Mouse (Mus musculus) heart, adult 2 months (tissue): ENCODE measurements around the gene Arhgef25. TPM values are rescaled to one million over a fixed set of nuclear protein-coding genes. Genes with fewer than 3 reads are reported as not detected.

Experiments used
- DNase-seq, 2 experiments: peaks; one replicate each; pipeline ENCODE4 v3.0.0; 2021
- H3K27ac ChIP-seq: fragments of 200-600 bp; 2 replicates; pipeline ENCODE4 v1.8.1; 2022
- H3K27me3 ChIP-seq: fragments of 200-500 bp; 2 replicates; pipeline ENCODE4 v1.6.1; 2012; ENCODE audit warnings: mild to moderate bottlenecking, low read length, inconsistent platforms, mixed read lengths; ENCODE audit not compliant: control insufficient read depth, insufficient read depth
- H3K36me3 ChIP-seq: fragments of 200-500 bp; 2 replicates; pipeline ENCODE4 v1.6.1; 2012; ENCODE audit warnings: low read length, inconsistent platforms; ENCODE audit not compliant: control insufficient read depth, insufficient read depth
- H3K4me1 ChIP-seq: fragments of 200-500 bp; 2 replicates; pipeline ENCODE4 v1.6.1; 2011; ENCODE audit warnings: low read length; ENCODE audit not compliant: control insufficient read depth, insufficient read depth
- H3K4me3 ChIP-seq: fragments of 200-600 bp; 2 replicates; pipeline ENCODE4 v1.8.1; 2022
- H3K79me2 ChIP-seq: fragments of 200-500 bp; replicated peaks from 2 replicates; pipeline ENCODE4 v1.6.1; 2012; ENCODE audit warnings: mild to moderate bottlenecking, inconsistent platforms, low read length, moderate library complexity, mixed read lengths; ENCODE audit not compliant: control insufficient read depth, insufficient read depth
- H3K9ac ChIP-seq: fragments of 200-500 bp; 2 replicates; pipeline ENCODE4 v1.6.1; 2012; ENCODE audit warnings: low read depth, mild to moderate bottlenecking, control low read depth, inconsistent platforms, low read length, mixed read lengths
- CTCF ChIP-seq: fragments of 200-600 bp; IDR thresholded peaks from 2 replicates; pipeline ENCODE4 v1.8.1; 2022; ENCODE audit warnings: antibody characterized with exemption, mild to moderate bottlenecking, moderate library complexity
- EP300 ChIP-seq: fragments of 200-500 bp; IDR thresholded peaks from 2 replicates; pipeline ENCODE4 v1.6.1; 2011; ENCODE audit warnings: low read depth, low read length, control low read depth; ENCODE audit not compliant: insufficient read depth
- POLR2A ChIP-seq: fragments of 200-500 bp; IDR thresholded peaks from 2 replicates; pipeline ENCODE4 v1.6.1; 2011; ENCODE audit warnings: mild to moderate bottlenecking, low read depth, low read length, control low read depth; ENCODE audit not compliant: insufficient read depth
- WGBS: fragments of 180-500 bp; shearing (Covaris S2); methylation state at CpG from one replicate; pipeline ENCODE4 v1.1.7; 2018; 5-methylcytosine and 5-hydroxymethylcytosine counted together
- intact Hi-C: fragments of 180-260 bp; cut with DNase I; formaldehyde crosslinking; loops from one replicate; pipeline ENCODE4 v1.15.1; 2025
- polyA plus RNA-seq: library from polyadenylated mRNA; depleted of rRNA; stranded (reverse); fragments of >200 nt; gene quantifications from 2 replicates; pipeline ENCODE4 v1.2.3, GENCODE M21; 2012
- total RNA-seq, 2 experiments: library from RNA; stranded (reverse); gene quantifications; 2 replicates each; pipeline ENCODE4 v1.2.3; 2021

Gene Arhgef25
- total and polyA plus RNA-seq, 3 experiments = 9.8 to 18.2 (median 10.1) TPM

GRCm38 (mm10) chr10:127181566-127181965 lies 8.3 kb downstream of the Arhgef25 start:
- Histone ChIP-seq H3K79me2 (no peaks in the 10 kb centered on the region), H3K4me3 (peak overlapping the region; percentile 55), H3K9ac (peak overlapping the region; percentile 68), H3K36me3 (no peaks in the 10 kb centered on the region), H3K27me3 (no peaks in the 10 kb centered on the region), H3K4me1 (peaks cover 5% of the 10 kb centered on the region), H3K27ac (peak overlapping the region; percentile 91)
- WGBS = 42% methylated on average over 6 of the region's 6 CpGs
- peak; percentile 58 to 66 for DNase-seq
- intact Hi-C loops = loop anchor here (2.0 kb wide), 1 partner anchor 13 kb away; the partner anchor contains the start of gene Dtx3
- TF ChIP-seq CTCF = no peak
- TF ChIP-seq POLR2A = peak; percentile 95
- peak; percentile 67; the same call in 1 of the 2 replicates for TF ChIP-seq EP300

GRCm38 (mm10) chr10:127180695-127181047 lies 9.2 kb downstream of the Arhgef25 start:
- H3K9ac ChIP-seq = peak overlapping the region; percentile 76; the same call in 1 of the 2 replicates
- H3K79me2 ChIP-seq = no peaks in the 10 kb centered on the region
- intact Hi-C loops = loop anchor here (2.0 kb wide), 1 partner anchor 14 kb away; the partner anchor contains the start of gene Dtx3
- H3K27me3 ChIP-seq = no peaks in the 10 kb centered on the region
- no peak for DNase-seq
- 32% methylated on average over 3 of the region's 3 CpGs for WGBS
- H3K4me1 ChIP-seq = peaks cover 5% of the 10 kb centered on the region
- H3K27ac ChIP-seq = peak overlapping the region; percentile 79
- no peaks in the 10 kb centered on the region for H3K36me3 ChIP-seq
- TF ChIP-seq POLR2A = peak; percentile 74; the same call in 1 of the 2 replicates
- TF ChIP-seq EP300 = 0 out of 2 replicates have a peak, but pooled peaks have one; percentile 22
- no peak for TF ChIP-seq CTCF
- H3K4me3 ChIP-seq = peak overlapping the region; percentile 62

GRCm38 (mm10) chr10:127179871-127180694 lies 9.8 kb downstream of the Arhgef25 start, which contains the start of gene Slc26a10:
Gene Slc26a10, minus strand, starts transcription at chr10:127180645.
- Histone ChIP-seq H3K27me3 (no peaks in the 10 kb centered on the region), H3K4me1 (peaks cover 5% of the 10 kb centered on the region), H3K79me2 (no peaks in the 10 kb centered on the region), H3K36me3 (no peaks in the 10 kb centered on the region), H3K4me3 (peak within 1 kb of the TSS; percentile 62), H3K9ac (peak within 1 kb of the TSS; percentile 76), H3K27ac (peak within 1 kb of the TSS; percentile 79)
- peak; percentile 64 to 65 for DNase-seq
- 5% methylated on average over 34 of the region's 34 CpGs for WGBS
- TF ChIP-seq POLR2A (peak; percentile 88; the same call in 1 of the 2 replicates), CTCF (no peak), EP300 (no peak)
- intact Hi-C loops = loop anchor here (2.0 to 5.0 kb wide), 3 partner anchors 15 to 162 kb away; partner anchors contain the start of genes Dtx3, Gli1 and Pip4k2c

DNA sequence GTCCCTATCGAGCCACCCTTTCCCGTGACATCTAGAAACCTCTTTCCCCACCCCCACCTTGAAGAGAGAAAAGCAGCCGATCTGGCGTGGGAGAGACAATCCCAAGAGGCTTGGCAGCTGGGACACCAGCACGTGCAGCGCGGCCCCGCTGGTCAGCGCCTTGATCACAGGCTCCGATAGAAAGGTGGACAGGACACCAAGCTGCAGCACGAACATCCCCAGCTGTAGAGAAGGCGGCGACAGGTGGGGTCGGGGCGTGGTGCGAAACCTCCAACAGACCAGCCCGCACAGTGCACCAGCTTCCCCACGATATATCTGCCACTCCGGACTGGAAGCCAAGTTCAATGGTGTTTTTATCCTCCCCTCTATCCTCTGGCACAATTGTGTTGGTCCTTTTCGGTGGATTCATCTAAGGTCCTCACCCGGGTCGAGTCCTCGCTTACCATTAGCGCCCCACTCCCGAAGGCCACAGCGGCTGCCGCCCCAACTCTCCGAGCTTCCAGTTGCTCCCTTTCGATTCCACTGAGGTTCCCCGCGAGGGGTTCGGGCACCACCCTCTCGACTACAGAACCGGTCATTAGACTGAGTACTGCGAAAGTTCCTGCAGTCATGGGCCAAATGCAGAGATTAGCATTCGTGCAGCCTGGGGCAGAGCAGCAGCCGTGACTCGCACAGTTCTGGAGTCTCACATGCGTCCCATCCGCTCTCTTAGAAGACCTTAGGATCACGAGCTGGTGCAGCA lies 11.4 kb downstream of the Arhgef25 start:
- H3K27me3 ChIP-seq = no peaks in the 10 kb centered on the region
- TF ChIP-seq POLR2A = no peak
- TF ChIP-seq CTCF = no peak
- no peak for TF ChIP-seq EP300
- no peaks in the 10 kb centered on the region for H3K36me3 ChIP-seq
- H3K27ac ChIP-seq = peak overlapping the region; percentile 60
- peak overlapping the region; percentile 62 for H3K4me3 ChIP-seq
- H3K79me2 ChIP-seq = no peaks in the 10 kb centered on the region
- 7% methylated on average over 41 of the region's 41 CpGs for WGBS
- H3K9ac ChIP-seq = peak overlapping the region; percentile 37
- intact Hi-C loops = loop anchor here (5.0 kb wide), 2 partner anchors 34 to 164 kb away; partner anchors contain the start of genes Gli1 and Pip4k2c
- DNase-seq = peak; percentile 31 to 50
- H3K4me1 ChIP-seq = peaks cover 5% of the 10 kb centered on the region; the same call in 1 of the 2 replicates

GRCm38 (mm10) chr10:127177719-127178118 lies 12.2 kb downstream of the Arhgef25 start:
- WGBS = under 1% methylated on average over 23 of the region's 23 CpGs
- Histone ChIP-seq H3K27ac (peak overlapping the region; percentile 60), H3K9ac (peak overlapping the region; percentile 37), H3K27me3 (no peaks in the 10 kb centered on the region), H3K79me2 (no peaks in the 10 kb centered on the region), H3K36me3 (no peaks in the 10 kb centered on the region), H3K4me1 (peaks cover 5% of the 10 kb centered on the region; the same call in 1 of the 2 replicates), H3K4me3 (peak overlapping the region; percentile 62)
- 0 out of 2 replicates have a peak, but pooled peaks have one; percentile 24 for TF ChIP-seq EP300
- TF ChIP-seq CTCF = peak; percentile 97
- peak; percentile 82 for TF ChIP-seq POLR2A
- DNase-seq = peak; percentile 77 to 86
- intact Hi-C loops = loop anchor here (1.0 to 5.0 kb wide), 3 partner anchors 35 to 165 kb away; partner anchors contain the start of genes Gli1 and Pip4k2c
